Mouse (Mus musculus) myocyte (in vitro differentiated cells): ENCODE data around the gene Tshz2. TPM values are rescaled to one million over a fixed set of nuclear protein-coding genes. Genes with fewer than 3 reads are reported as not detected.
A peak's percentile ranks its signal among the peaks of the same experiment; 100 is the strongest.

Experiments
- H3K27me3 ChIP-seq: one replicate; pipeline ENCODE4 v1.6.1; 2011; ENCODE audit not compliant: control insufficient read depth, insufficient read depth, insufficient read length
- H3K36me3 ChIP-seq: one replicate; pipeline ENCODE4 v1.6.1; 2011; ENCODE audit not compliant: control insufficient read depth, insufficient read depth
- H3K4me2 ChIP-seq: one replicate; pipeline ENCODE4 v1.6.1; 2011; ENCODE audit warnings: low read depth, control low read depth
- H3K4me3 ChIP-seq: one replicate; pipeline ENCODE4 v1.5.1; 2011; ENCODE audit warnings: mild to moderate bottlenecking, control low read depth, moderate library complexity
- H3K79me2 ChIP-seq: one replicate; pipeline ENCODE4 v1.6.1; 2011; ENCODE audit not compliant: control insufficient read depth, insufficient read depth
- H3ac ChIP-seq: one replicate; pipeline ENCODE4 v1.6.1; 2011; ENCODE audit not compliant: control insufficient read depth, insufficient read length
- CEBPB ChIP-seq: IDR thresholded peaks from 2 replicates; pipeline ENCODE4 v1.6.1; 2011; ENCODE audit warnings: mild to moderate bottlenecking, moderate library complexity; ENCODE audit not compliant: poor library complexity, insufficient read depth, severe bottlenecking
- E2F4 ChIP-seq: IDR thresholded peaks from one replicate; pipeline ENCODE4 v1.6.1; 2011; ENCODE audit warnings: mild to moderate bottlenecking, control low read depth, moderate library complexity; ENCODE audit not compliant: insufficient read depth
- MAX ChIP-seq: IDR thresholded peaks from one replicate; pipeline ENCODE4 v1.6.1; 2011; ENCODE audit warnings: low read depth, mild to moderate bottlenecking, control low read depth
- MYOD1 ChIP-seq, 3 experiments: IDR thresholded peaks; one replicate each; pipeline ENCODE4 v1.6.1; 2011; ENCODE audit warnings: control low read depth in 2 of 3, low read depth in 2 of 3, mild to moderate bottlenecking in 2 of 3, moderate library complexity in 1 of 3; ENCODE audit not compliant: insufficient read length in 2 of 3, control insufficient read depth in 1 of 3
- MYOG ChIP-seq, 3 experiments: IDR thresholded peaks; one replicate each; pipeline ENCODE4 v1.6.1; 2011; ENCODE audit warnings: control low read depth in 2 of 3, low read depth in 2 of 3, mild to moderate bottlenecking in 2 of 3; ENCODE audit not compliant: insufficient read length in 2 of 3, control insufficient read depth in 1 of 3, insufficient read depth in 1 of 3
- POLR2A ChIP-seq: IDR thresholded peaks from one replicate; pipeline ENCODE4 v1.6.1; 2011; ENCODE audit warnings: low read depth, mild to moderate bottlenecking, control low read depth, moderate library complexity; ENCODE audit not compliant: insufficient read length
- POLR2AphosphoS2 ChIP-seq: IDR thresholded peaks from one replicate; pipeline ENCODE4 v1.6.1; 2011; ENCODE audit warnings: low read depth, control low read depth; ENCODE audit not compliant: insufficient read length
- REST ChIP-seq: IDR thresholded peaks from one replicate; pipeline ENCODE4 v1.6.1; 2011; ENCODE audit warnings: mild to moderate bottlenecking, control low read depth, moderate library complexity; ENCODE audit not compliant: insufficient read depth, insufficient read length
- SRF ChIP-seq: IDR thresholded peaks from one replicate; pipeline ENCODE4 v1.6.1; 2011; ENCODE audit warnings: low read depth; ENCODE audit not compliant: control insufficient read depth, insufficient read length
- TCF12 ChIP-seq: IDR thresholded peaks from one replicate; pipeline ENCODE4 v1.6.1; 2011; ENCODE audit warnings: mild to moderate bottlenecking, control low read depth; ENCODE audit not compliant: poor library complexity, insufficient read depth, severe bottlenecking
- TCF3 ChIP-seq: IDR thresholded peaks from one replicate; pipeline ENCODE4 v1.6.1; 2011; ENCODE audit warnings: low read depth, control low read depth; ENCODE audit not compliant: insufficient read length
- USF1 ChIP-seq: IDR thresholded peaks from one replicate; pipeline ENCODE4 v1.6.1; 2011; ENCODE audit warnings: low read depth, mild to moderate bottlenecking, control low read depth, moderate library complexity
- polyA plus RNA-seq: library from polyadenylated mRNA; unstranded; fragments of >200 nt; fragmentation: generic; extraction: Trizol; gene quantifications from one replicate; pipeline ENCODE4 v1.2.1, GENCODE M21; 2012; ENCODE audit warnings: missing spikeins

The Tshz2 gene
- polyA plus RNA-seq, 1 experiment = not detected

GRCm38 (mm10) chr2:170103341-170103740 is 470.5 kb downstream of the Tshz2 start:
- H3K79me2 ChIP-seq = no peaks in the 10 kb centered on the region
- no peak overlapping the region for H3K4me2 ChIP-seq
- H3K4me3 ChIP-seq = no peak overlapping the region
- no peaks in the 10 kb centered on the region for H3K27me3 ChIP-seq
- H3ac ChIP-seq = no peak overlapping the region
- H3K36me3 ChIP-seq = no peaks in the 10 kb centered on the region
- TF ChIP-seq TCF3 (no peak), MAX (no peak), MYOD1 (IDR thresholded peaks at IDR 0.05; ENCODE audit: control insufficient read depth in 1 of 3, insufficient read length in 2 of 3, low read depth in 2 of 3) (no peak), E2F4 (no peak), SRF (no peak), REST (no peak), USF1 (no peak), MYOG (IDR thresholded peaks at IDR 0.05; ENCODE audit: control insufficient read depth in 1 of 3, insufficient read depth in 1 of 3, insufficient read length in 2 of 3, low read depth in 2 of 3) (no peak), POLR2AphosphoS2 (no peak), POLR2A (no peak), TCF12 (no peak), CEBPB (no peak)

- Histone ChIP-seq H3K4me3 (no peak overlapping the region), H3K36me3 (peaks cover 1% of the 10 kb centered on the region), H3K27me3 (no peaks in the 10 kb centered on the region), H3K79me2 (no peaks in the 10 kb centered on the region), H3K4me2 (no peak overlapping the region), H3ac (no peak overlapping the region)
- no peak for TF ChIP-seq REST
- no peak for TF ChIP-seq E2F4
- TF ChIP-seq POLR2AphosphoS2 = no peak
- TF ChIP-seq TCF12 = no peak
These were observed 471.0 kb downstream of the Tshz2 start for GRCm38 (mm10) chr2:170103852-170104251.

- no peak overlapping the region for H3K4me2 ChIP-seq
- no peaks in the 10 kb centered on the region for H3K79me2 ChIP-seq
- H3K27me3 ChIP-seq = no peaks in the 10 kb centered on the region
- H3K36me3 ChIP-seq = peaks cover 7% of the 10 kb centered on the region
- H3ac ChIP-seq = no peak overlapping the region
- TF ChIP-seq POLR2AphosphoS2 = peak; percentile 32
- TF ChIP-seq TCF12 = no peak
- no peak overlapping the region for H3K4me3 ChIP-seq
These were observed 471.6 kb downstream of the Tshz2 start for GRCm38 (mm10) chr2:170104396-170104795.

- H3K4me3 ChIP-seq = no peak overlapping the region
- H3K4me2 ChIP-seq = no peak overlapping the region
- H3K79me2 ChIP-seq = no peaks in the 10 kb centered on the region
- peaks cover 9% of the 10 kb centered on the region for H3K36me3 ChIP-seq
- TF ChIP-seq SRF = no peak
- no peak for TF ChIP-seq TCF3
- no peak for TF ChIP-seq REST
- TF ChIP-seq MAX = no peak
- no peak for TF ChIP-seq E2F4
- TF ChIP-seq POLR2A = no peak
- no peak for TF ChIP-seq CEBPB
- no peak for TF ChIP-seq USF1
- no peak for TF ChIP-seq POLR2AphosphoS2
- TF ChIP-seq TCF12 = no peak
- TF ChIP-seq MYOD1 (IDR thresholded peaks at IDR 0.05; ENCODE audit: control insufficient read depth in 1 of 3, insufficient read length in 2 of 3, low read depth in 2 of 3) = no peak
- TF ChIP-seq MYOG (IDR thresholded peaks at IDR 0.05; ENCODE audit: control insufficient read depth in 1 of 3, insufficient read depth in 1 of 3, insufficient read length in 2 of 3, low read depth in 2 of 3) = no peak
- no peak overlapping the region for H3ac ChIP-seq
- H3K27me3 ChIP-seq = no peaks in the 10 kb centered on the region
These were observed 473.2 kb downstream of the Tshz2 start for GRCm38 (mm10) chr2:170106000-170106399.

GRCm38 (mm10) chr2:170107791-170108190 is 475.0 kb downstream of the Tshz2 start:
- Histone ChIP-seq H3K4me2 (no peak overlapping the region), H3K79me2 (peaks cover 4% of the 10 kb centered on the region), H3ac (no peak overlapping the region), H3K36me3 (peaks cover 9% of the 10 kb centered on the region), H3K27me3 (no peaks in the 10 kb centered on the region), H3K4me3 (no peak overlapping the region)
- TF ChIP-seq MYOD1 (IDR thresholded peaks at IDR 0.05; ENCODE audit: control insufficient read depth in 1 of 3, insufficient read length in 2 of 3, low read depth in 2 of 3) (no peak), TCF12 (no peak), MYOG (IDR thresholded peaks at IDR 0.05; ENCODE audit: control insufficient read depth in 1 of 3, insufficient read depth in 1 of 3, insufficient read length in 2 of 3, low read depth in 2 of 3) (no peak), REST (no peak), POLR2A (no peak), CEBPB (no peak), USF1 (no peak)

GRCm38 (mm10) chr2:170109528-170109927 is 476.7 kb downstream of the Tshz2 start:
- Histone ChIP-seq H3ac (no peak overlapping the region), H3K4me3 (no peak overlapping the region), H3K4me2 (no peak overlapping the region), H3K79me2 (peaks cover 12% of the 10 kb centered on the region), H3K27me3 (no peaks in the 10 kb centered on the region), H3K36me3 (peaks cover 9% of the 10 kb centered on the region)
- TF ChIP-seq REST (no peak), MYOD1 (IDR thresholded peaks at IDR 0.05; ENCODE audit: control insufficient read depth in 1 of 3, insufficient read length in 2 of 3, low read depth in 2 of 3) (no peak), CEBPB (no peak), POLR2AphosphoS2 (no peak), USF1 (no peak), TCF12 (no peak), MYOG (IDR thresholded peaks at IDR 0.05; ENCODE audit: control insufficient read depth in 1 of 3, insufficient read depth in 1 of 3, insufficient read length in 2 of 3, low read depth in 2 of 3) (no peak)
